Mouse (Mus musculus) embryo, embryonic 11 days (tissue): Measurements from ENCODE around the gene Cfd.
"Not testable (repeated sequence)": the region's sequence is repeated elsewhere in the genome, so short reads cannot be mapped to it uniquely, and the experiment has no call there.

Experiments used
- DNase-seq: peaks from one replicate; pipeline ENCODE4 v3.0.0-alpha.2; 2015

Cfd gene

GRCm38 (mm10) chr10:79861230-79862048 lies 29.2 kb upstream of the Cfd start:
- DNase-seq: peak; percentile 25

- DNase-seq: no peak
These were observed 28.4 kb upstream of the Cfd start for GRCm38 (mm10) chr10:79862049-79862788.

GRCm38 (mm10) chr10:79862925-79863324 lies 27.7 kb upstream of the Cfd start:
- DNase-seq: no peak

- peak; percentile 30 for DNase-seq
These were observed 26.1 kb upstream of the Cfd start for GRCm38 (mm10) chr10:79864351-79865188.

GRCm38 (mm10) chr10:79865189-79865601 lies 25.5 kb upstream of the Cfd start:
- DNase-seq: peak; percentile 20

- DNase-seq: no peak
These were observed 24.8 kb upstream of the Cfd start for GRCm38 (mm10) chr10:79865801-79866295.

GRCm38 (mm10) chr10:79866601-79867000 lies 24.1 kb upstream of the Cfd start:
- DNase-seq: no peak

GRCm38 (mm10) chr10:79871845-79872244 lies 18.8 kb upstream of the Cfd start:
- DNase-seq: no peak

GRCm38 (mm10) chr10:79872862-79873261 lies 17.8 kb upstream of the Cfd start:
- DNase-seq: no peak

- DNase-seq: no peak
These were observed 17.3 kb upstream of the Cfd start for GRCm38 (mm10) chr10:79873313-79873712.

GRCm38 (mm10) chr10:79873715-79874289 lies 16.9 kb upstream of the Cfd start:
- peak; percentile 44 for DNase-seq

- peak; percentile 90 for DNase-seq
These were observed 16.3 kb upstream of the Cfd start, which contains the start of the genes Prtn3 and Plppr3 for GRCm38 (mm10) chr10:79874290-79874862. TSS of gene Prtn3 (plus strand) at chr10:79874476. TSS of gene Plppr3 (minus strand) at chr10:79874634.

- DNase-seq: no peak
These were observed 13.5 kb upstream of the Cfd start for GRCm38 (mm10) chr10:79877174-79877573.

GRCm38 (mm10) chr10:79877757-79878156 lies 12.9 kb upstream of the Cfd start:
- no peak for DNase-seq

GRCm38 (mm10) chr10:79879527-79879926 lies 11.1 kb upstream of the Cfd start:
- DNase-seq: no peak

- DNase-seq: peak; percentile 26
These were observed 9.9 kb upstream of the Cfd start for GRCm38 (mm10) chr10:79880721-79881120.

GRCm38 (mm10) chr10:79881981-79882380 lies 8.7 kb upstream of the Cfd start:
- DNase-seq: peak; percentile 68

GRCm38 (mm10) chr10:79883297-79884084 lies 7.2 kb upstream of the Cfd start:
- DNase-seq: peak; percentile 87

GRCm38 (mm10) chr10:79884446-79884845 lies 6.2 kb upstream of the Cfd start:
- DNase-seq: no peak

- DNase-seq: not testable (repeated sequence)
These were observed 5.7 kb upstream of the Cfd start for GRCm38 (mm10) chr10:79884938-79885337.

- DNase-seq: no peak
These were observed 4.6 kb upstream of the Cfd start, which contains the start of gene Elane for GRCm38 (mm10) chr10:79886054-79886453. TSS of gene Elane (plus strand) at chr10:79886247.
